Mouse (Mus musculus): ENCODE results near the gene Nbea. TPM values are rescaled to one million over a fixed set of nuclear protein-coding genes. Genes with fewer than 3 reads are reported as not detected.

Nbea gene
- polyA plus RNA-seq, 1 experiment from 2014 or later = 7.4 TPM

- Histone ChIP-seq H3K27ac (no peak overlapping the region), H3K36me3 (no peaks in the 10 kb centered on the region), H3K4me1 (no peaks in the 10 kb centered on the region), H3K4me3 (no peak overlapping the region), H3K27me3 (ENCODE audit: insufficient read depth, poor library complexity, severe bottlenecking) (no peaks in the 10 kb centered on the region), H3K9me3 (no peaks in the 10 kb centered on the region)
- no peak for DNase-seq (ENCODE audit: low spot score)
- WGBS = 84% methylated on average over 2 of the region's 2 CpGs
These were observed 75.4 kb downstream of the Nbea start for GRCm38 (mm10) chr3:56108101-56108500.

DNA sequence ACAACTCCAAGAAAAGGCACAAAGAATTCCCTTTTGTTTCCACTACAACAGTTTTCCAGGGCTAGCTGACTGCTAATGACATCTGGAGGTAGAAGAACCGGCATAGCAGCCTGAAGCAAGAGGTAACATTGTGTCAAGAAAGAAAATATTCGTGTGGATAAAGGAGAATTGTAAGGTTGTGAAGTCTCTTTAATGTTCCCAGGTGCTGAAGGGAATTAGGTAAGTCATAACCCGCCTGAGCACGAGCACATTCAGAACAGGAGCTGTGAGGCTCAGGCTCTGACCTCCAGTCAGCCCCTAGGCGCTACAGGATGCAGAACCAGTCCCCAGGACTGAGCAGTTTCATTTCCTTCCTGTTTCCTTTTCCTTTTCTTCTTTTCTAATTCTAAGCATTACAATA is 86.4 kb downstream of the Nbea start:
- Histone ChIP-seq H3K36me3 (no peaks in the 10 kb centered on the region), H3K4me3 (no peak overlapping the region), H3K9me3 (no peaks in the 10 kb centered on the region), H3K27ac (no peak overlapping the region), H3K4me1 (peaks cover 4% of the 10 kb centered on the region; the same call in 1 of the 2 replicates), H3K27me3 (ENCODE audit: insufficient read depth, poor library complexity, severe bottlenecking) (no peaks in the 10 kb centered on the region)
- no peak for DNase-seq (ENCODE audit: low spot score)
- 46% methylated on average over 5 of the region's 5 CpGs for WGBS

GRCm38 (mm10) chr3:56079015-56079612 is 104.4 kb downstream of the Nbea start:
- 86% methylated on average over 1 of the region's 1 CpGs for WGBS
- H3K4me1 ChIP-seq = no peaks in the 10 kb centered on the region
- H3K4me3 ChIP-seq = no peak overlapping the region
- no peak for DNase-seq (ENCODE audit: low spot score)
- H3K27ac ChIP-seq = no peak overlapping the region
- H3K27me3 ChIP-seq (ENCODE audit: insufficient read depth, poor library complexity, severe bottlenecking) = no peaks in the 10 kb centered on the region
- H3K36me3 ChIP-seq = no peaks in the 10 kb centered on the region
- no peaks in the 10 kb centered on the region for H3K9me3 ChIP-seq

DNA sequence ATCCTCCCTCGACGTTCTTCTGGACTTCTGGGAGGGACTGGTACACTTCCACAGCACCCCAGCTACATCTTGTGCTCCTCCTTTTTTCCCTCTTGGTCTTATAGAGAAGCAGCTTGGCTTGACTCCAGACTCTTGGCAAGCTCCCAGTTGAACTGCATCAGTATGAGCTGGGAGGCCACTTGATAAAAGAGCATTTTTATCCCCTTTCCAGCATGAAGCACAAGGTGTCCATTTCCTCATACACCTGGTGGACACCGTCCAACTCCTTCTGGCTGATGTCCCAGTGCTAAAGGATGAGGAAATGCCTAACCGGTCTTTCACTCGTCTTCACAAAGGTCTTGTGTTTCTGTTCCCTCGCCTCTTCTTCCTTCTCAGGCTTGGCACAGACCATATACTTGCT is 115.7 kb downstream of the Nbea start:
- peaks cover 3% of the 10 kb centered on the region; the same call in 1 of the 2 replicates for H3K4me1 ChIP-seq
- DNase-seq (ENCODE audit: low spot score) = no peak
- no peaks in the 10 kb centered on the region for H3K9me3 ChIP-seq
- no peak overlapping the region for H3K27ac ChIP-seq
- H3K4me3 ChIP-seq = no peak overlapping the region
- H3K36me3 ChIP-seq = 0 out of 2 replicates have a peak, but pooled peaks cover 4% of the 10 kb centered on the region
- no peaks in the 10 kb centered on the region for H3K27me3 ChIP-seq (ENCODE audit: insufficient read depth, poor library complexity, severe bottlenecking)
- WGBS = 87% methylated on average over 6 of the region's 6 CpGs

GRCm38 (mm10) chr3:56066360-56067040 is 117.0 kb downstream of the Nbea start:
- DNase-seq (ENCODE audit: low spot score) = no peak
- WGBS = 78% methylated on average over 1 of the region's 1 CpGs
- H3K27me3 ChIP-seq (ENCODE audit: insufficient read depth, poor library complexity, severe bottlenecking) = no peaks in the 10 kb centered on the region
- H3K4me1 ChIP-seq = peaks cover 3% of the 10 kb centered on the region; the same call in 1 of the 2 replicates
- H3K9me3 ChIP-seq = no peaks in the 10 kb centered on the region
- no peak overlapping the region for H3K4me3 ChIP-seq
- H3K36me3 ChIP-seq = 0 out of 2 replicates have a peak, but pooled peaks cover 4% of the 10 kb centered on the region
- H3K27ac ChIP-seq = no peak overlapping the region

GRCm38 (mm10) chr3:56065234-56065633 is 118.3 kb downstream of the Nbea start:
- WGBS = 70% methylated on average over 4 of the region's 4 CpGs

GRCm38 (mm10) chr3:56045659-56046336 is 137.7 kb downstream of the Nbea start:
- no peaks in the 10 kb centered on the region for H3K27me3 ChIP-seq (ENCODE audit: insufficient read depth, poor library complexity, severe bottlenecking)
- H3K27ac ChIP-seq = no peak overlapping the region
- WGBS = 87% methylated on average over 5 of the region's 5 CpGs
- H3K36me3 ChIP-seq = no peaks in the 10 kb centered on the region
- no peak for DNase-seq (ENCODE audit: low spot score)
- H3K9me3 ChIP-seq = no peaks in the 10 kb centered on the region
- no peak overlapping the region for H3K4me3 ChIP-seq
- no peaks in the 10 kb centered on the region for H3K4me1 ChIP-seq

More at GRCm38 (mm10) chr3:56065234-56065633, 118.3 kb downstream of the Nbea start:
- H3K36me3 ChIP-seq = 0 out of 2 replicates have a peak, but pooled peaks cover 4% of the 10 kb centered on the region
- H3K27ac ChIP-seq = no peak overlapping the region
- H3K9me3 ChIP-seq = no peaks in the 10 kb centered on the region
- no peaks in the 10 kb centered on the region for H3K27me3 ChIP-seq (ENCODE audit: insufficient read depth, poor library complexity, severe bottlenecking)
- no peak for DNase-seq (ENCODE audit: low spot score)
- H3K4me1 ChIP-seq = peaks cover 3% of the 10 kb centered on the region; the same call in 1 of the 2 replicates
- no peak overlapping the region for H3K4me3 ChIP-seq

- no peaks in the 10 kb centered on the region for H3K36me3 ChIP-seq
- 87% methylated on average over 1 of the region's 1 CpGs for WGBS
- DNase-seq (ENCODE audit: low spot score) = no peak
- H3K27ac ChIP-seq = no peak overlapping the region
- no peaks in the 10 kb centered on the region for H3K9me3 ChIP-seq
- no peaks in the 10 kb centered on the region for H3K27me3 ChIP-seq (ENCODE audit: insufficient read depth, poor library complexity, severe bottlenecking)
- H3K4me1 ChIP-seq = no peaks in the 10 kb centered on the region
- no peak overlapping the region for H3K4me3 ChIP-seq
These were observed 140.4 kb downstream of the Nbea start for GRCm38 (mm10) chr3:56043091-56043490.

DNA sequence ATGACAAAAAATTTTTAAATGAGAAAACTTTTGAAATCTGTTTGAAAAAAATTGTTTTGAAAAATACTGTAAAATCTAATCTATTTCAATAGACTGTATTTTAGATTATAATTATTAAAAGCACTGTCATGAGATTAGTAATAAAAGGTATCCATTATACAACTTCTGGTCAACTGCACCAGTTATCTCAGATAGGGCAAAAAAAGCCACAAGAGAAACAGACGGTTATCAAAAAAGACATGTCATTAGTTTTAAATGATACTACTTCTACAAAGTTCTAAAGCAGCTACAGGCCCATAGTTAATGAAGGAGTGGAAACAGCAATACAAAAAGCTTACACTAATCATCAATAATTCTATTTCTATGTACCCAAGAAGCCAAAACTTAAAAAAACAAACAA is 144.0 kb downstream of the Nbea start:
- no peak overlapping the region for H3K27ac ChIP-seq
- H3K4me3 ChIP-seq = no peak overlapping the region
- H3K9me3 ChIP-seq = no peaks in the 10 kb centered on the region
- 74% methylated on average over 1 of the region's 1 CpGs for WGBS
- no peaks in the 10 kb centered on the region for H3K4me1 ChIP-seq
- no peak for DNase-seq (ENCODE audit: low spot score)
- H3K27me3 ChIP-seq (ENCODE audit: insufficient read depth, poor library complexity, severe bottlenecking) = no peaks in the 10 kb centered on the region
- no peaks in the 10 kb centered on the region for H3K36me3 ChIP-seq

DNA sequence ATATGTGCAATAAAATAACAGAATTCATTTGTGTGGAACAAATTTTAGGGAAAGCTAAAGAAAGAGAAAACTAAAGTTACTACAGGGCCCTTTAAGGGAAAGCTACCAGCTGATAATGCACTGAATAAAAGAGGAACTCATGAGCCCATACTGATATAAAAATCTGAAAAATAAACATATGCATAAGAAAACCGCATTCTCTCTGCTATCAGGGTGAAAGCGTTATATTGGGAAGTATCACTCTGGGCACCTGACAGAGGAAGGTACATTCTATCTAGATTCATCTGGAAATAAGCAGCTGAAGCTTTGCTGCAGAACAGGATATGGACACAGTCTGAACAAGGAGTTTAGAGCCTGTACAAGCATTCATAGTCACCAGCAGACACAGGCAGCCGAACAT is 148.9 kb downstream of the Nbea start:
- no peaks in the 10 kb centered on the region for H3K27me3 ChIP-seq (ENCODE audit: insufficient read depth, poor library complexity, severe bottlenecking)
- H3K4me1 ChIP-seq = no peaks in the 10 kb centered on the region
- H3K4me3 ChIP-seq = no peak overlapping the region
- 81% methylated on average over 3 of the region's 3 CpGs for WGBS
- H3K27ac ChIP-seq = no peak overlapping the region
- peaks cover 5% of the 10 kb centered on the region; the same call in 1 of the 2 replicates for H3K36me3 ChIP-seq
- no peak for DNase-seq (ENCODE audit: low spot score)
- H3K9me3 ChIP-seq = no peaks in the 10 kb centered on the region

GRCm38 (mm10) chr3:56018494-56018893 is 165.0 kb downstream of the Nbea start:
- no peaks in the 10 kb centered on the region for H3K4me1 ChIP-seq
- 66% methylated on average over 3 of the region's 3 CpGs for WGBS
- H3K27ac ChIP-seq = no peak overlapping the region
- no peak overlapping the region for H3K4me3 ChIP-seq
- no peaks in the 10 kb centered on the region for H3K9me3 ChIP-seq
- H3K27me3 ChIP-seq (ENCODE audit: insufficient read depth, poor library complexity, severe bottlenecking) = no peaks in the 10 kb centered on the region
- peaks cover 4% of the 10 kb centered on the region; the same call in 1 of the 2 replicates for H3K36me3 ChIP-seq
- DNase-seq (ENCODE audit: low spot score) = no peak

DNA sequence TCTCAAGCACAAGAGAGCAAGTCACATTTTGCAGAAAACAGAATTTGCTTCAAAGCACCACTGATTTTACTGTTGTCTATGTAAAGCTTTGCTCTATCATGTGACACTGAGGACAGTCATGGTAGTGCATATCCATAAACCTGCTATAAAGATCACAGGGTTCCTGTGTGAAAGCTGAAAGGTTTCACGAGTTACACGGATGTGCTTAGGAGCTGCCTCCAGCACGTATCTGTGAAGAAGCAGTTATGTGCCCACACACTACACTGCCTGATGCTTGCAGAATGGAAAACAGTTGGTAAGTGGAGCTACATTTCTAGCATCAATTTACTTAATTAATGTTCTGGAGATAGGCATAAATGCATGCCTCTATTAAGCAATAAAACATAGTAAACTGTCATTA is 172.4 kb downstream of the Nbea start:
- WGBS = 86% methylated on average over 3 of the region's 3 CpGs
- H3K27me3 ChIP-seq (ENCODE audit: insufficient read depth, poor library complexity, severe bottlenecking) = no peaks in the 10 kb centered on the region
- no peaks in the 10 kb centered on the region for H3K4me1 ChIP-seq
- peaks cover 5% of the 10 kb centered on the region; the same call in 1 of the 2 replicates for H3K36me3 ChIP-seq
- no peak for DNase-seq (ENCODE audit: low spot score)
- no peak overlapping the region for H3K27ac ChIP-seq
- H3K9me3 ChIP-seq = no peaks in the 10 kb centered on the region
- H3K4me3 ChIP-seq = no peak overlapping the region

GRCm38 (mm10) chr3:56007991-56008390 is 175.5 kb downstream of the Nbea start:
- 11% methylated on average over 2 of the region's 2 CpGs for WGBS
- no peaks in the 10 kb centered on the region for H3K27me3 ChIP-seq (ENCODE audit: insufficient read depth, poor library complexity, severe bottlenecking)
- no peak for DNase-seq (ENCODE audit: low spot score)
- H3K27ac ChIP-seq = no peak overlapping the region
- no peak overlapping the region for H3K4me3 ChIP-seq
- peaks cover 14% of the 10 kb centered on the region for H3K36me3 ChIP-seq
- no peaks in the 10 kb centered on the region for H3K9me3 ChIP-seq
- H3K4me1 ChIP-seq = no peaks in the 10 kb centered on the region
